Mouse (Mus musculus) intestine, embryonic 16.5 days (tissue): ENCODE measurements around the gene Sertad1. TPM values are rescaled to one million over a fixed set of nuclear protein-coding genes. Genes with fewer than 3 reads are reported as not detected.

Experiments used
- ATAC-seq: fragments of 200-750 bp; cut with Nextera tagmentation; 2 replicates; pipeline ENCODE4 v1.8.0; 2017; ENCODE audit warnings: moderate TSS enrichment, moderate library complexity
- H3K27ac ChIP-seq: fragments of 300-500 bp; sonication (generic); 2 replicates; pipeline ENCODE4 v1.5.1; 2014; ENCODE audit warnings: mild to moderate bottlenecking, low read length
- H3K27me3 ChIP-seq: fragments of 300-500 bp; sonication (generic); replicated peaks from 2 replicates; pipeline ENCODE4 v1.6.1; 2014; ENCODE audit warnings: low read length, control low read depth, mixed read lengths; ENCODE audit not compliant: control insufficient read depth, insufficient read depth
- H3K36me3 ChIP-seq: fragments of 300-500 bp; sonication (generic); 2 replicates; pipeline ENCODE4 v1.6.1; 2014; ENCODE audit warnings: low read length, control low read depth; ENCODE audit not compliant: control insufficient read depth, insufficient read depth
- H3K4me1 ChIP-seq: fragments of 300-500 bp; sonication (generic); 2 replicates; pipeline ENCODE4 v1.6.1; 2014; ENCODE audit warnings: low read length, control low read depth, mixed read lengths; ENCODE audit not compliant: control insufficient read depth, insufficient read depth
- H3K4me2 ChIP-seq: fragments of 300-500 bp; sonication (generic); 2 replicates; pipeline ENCODE4 v1.6.1; 2014; ENCODE audit warnings: low read depth, low read length, control low read depth
- H3K4me3 ChIP-seq: fragments of 300-500 bp; sonication (generic); 2 replicates; pipeline ENCODE4 v1.5.1; 2014; ENCODE audit warnings: mild to moderate bottlenecking, low read length
- H3K9ac ChIP-seq: fragments of 300-500 bp; sonication (generic); 2 replicates; pipeline ENCODE4 v1.6.1; 2014; ENCODE audit warnings: low read depth, low read length
- H3K9me3 ChIP-seq: fragments of 300-500 bp; sonication (generic); 2 replicates; pipeline ENCODE4 v1.6.1; 2016; ENCODE audit warnings: low read length, control low read depth; ENCODE audit not compliant: control insufficient read depth
- WGBS: fragments of 180-500 bp; shearing (Covaris S2); extraction: QIAGEN DNeasy Blood & Tissue Kit; methylation state at CpG from one replicate; pipeline ENCODE4 v1.1.7; 2014; 5-methylcytosine and 5-hydroxymethylcytosine counted together
- polyA plus RNA-seq: library from polyadenylated mRNA; unstranded; fragments of >200 nt; fragmentation: Nextera tagmentation; extraction: Ambion mirVana; gene quantifications from 2 replicates; pipeline ENCODE4 v1.2.1, GENCODE M21; 2015

Sertad1 gene
- polyA plus RNA-seq, 1 experiment from 2014 or later: 43.4 TPM

- WGBS: 89% methylated on average over 11 of the region's 11 CpGs
- Histone ChIP-seq H3K4me2 (no peak overlapping the region), H3K27ac (no peak overlapping the region), H3K36me3 (peaks cover 4% of the 10 kb centered on the region; the same call in 1 of the 2 replicates), H3K27me3 (no peaks in the 10 kb centered on the region), H3K9ac (no peak overlapping the region), H3K4me3 (no peak overlapping the region), H3K9me3 (no peaks in the 10 kb centered on the region), H3K4me1 (peaks cover 13% of the 10 kb centered on the region; the same call in 1 of the 2 replicates)
- no peak for ATAC-seq
Measured at GRCm38 (mm10) chr7:27471390-27472120, 15.2 kb upstream of the Sertad1 start.

- Histone ChIP-seq H3K9me3 (no peaks in the 10 kb centered on the region), H3K4me2 (peak overlapping the region; percentile 55), H3K27ac (peak overlapping the region; percentile 65), H3K4me1 (peaks cover 16% of the 10 kb centered on the region; the same call in 1 of the 2 replicates), H3K4me3 (peak overlapping the region; percentile 80), H3K36me3 (peaks cover 7% of the 10 kb centered on the region; the same call in 1 of the 2 replicates), H3K27me3 (no peaks in the 10 kb centered on the region), H3K9ac (peak overlapping the region; percentile 54)
- 25% methylated on average over 7 of the region's 7 CpGs for WGBS
- ATAC-seq: no peak
Measured at GRCm38 (mm10) chr7:27472596-27472995, 14.1 kb upstream of the Sertad1 start.

GRCm38 (mm10) chr7:27473156-27473834 is 13.4 kb upstream of the Sertad1 start, which contains the start of gene Sertad3:
Gene Sertad3 (plus strand): TSS chr7:27473768.
- Histone ChIP-seq H3K4me1 (peaks cover 20% of the 10 kb centered on the region), H3K4me2 (peak within 1 kb of the TSS; percentile 55), H3K9ac (peak within 1 kb of the TSS; percentile 81), H3K4me3 (peak within 1 kb of the TSS; percentile 80), H3K27me3 (no peaks in the 10 kb centered on the region), H3K9me3 (no peaks in the 10 kb centered on the region), H3K36me3 (peaks cover 7% of the 10 kb centered on the region; the same call in 1 of the 2 replicates), H3K27ac (peak within 1 kb of the TSS; percentile 94)
- under 1% methylated on average over 36 of the region's 36 CpGs for WGBS
- peak; percentile 91 for ATAC-seq

GRCm38 (mm10) chr7:27473835-27474489 is 12.7 kb upstream of the Sertad1 start:
- Histone ChIP-seq H3K4me3 (peak overlapping the region; percentile 80), H3K4me2 (peak overlapping the region; percentile 55), H3K4me1 (peaks cover 24% of the 10 kb centered on the region), H3K9ac (peak overlapping the region; percentile 81), H3K27ac (peak overlapping the region; percentile 94), H3K27me3 (no peaks in the 10 kb centered on the region), H3K36me3 (peaks cover 7% of the 10 kb centered on the region; the same call in 1 of the 2 replicates), H3K9me3 (no peaks in the 10 kb centered on the region)
- ATAC-seq: no peak
- WGBS: under 1% methylated on average over 34 of the region's 34 CpGs

GRCm38 (mm10) chr7:27474490-27474954 is 12.2 kb upstream of the Sertad1 start:
- Histone ChIP-seq H3K9ac (peak overlapping the region; percentile 81), H3K27ac (peak overlapping the region; percentile 94), H3K27me3 (no peaks in the 10 kb centered on the region), H3K9me3 (no peaks in the 10 kb centered on the region), H3K36me3 (peaks cover 7% of the 10 kb centered on the region; the same call in 1 of the 2 replicates), H3K4me2 (peak overlapping the region; percentile 55), H3K4me3 (peak overlapping the region; percentile 80), H3K4me1 (peaks cover 24% of the 10 kb centered on the region)
- peak; percentile 92 for ATAC-seq
- WGBS: under 1% methylated on average over 23 of the region's 23 CpGs

- Histone ChIP-seq H3K4me3 (0 out of 2 replicates have a peak overlapping the region, but pooled peaks have one; percentile 80), H3K9ac (no peak overlapping the region), H3K4me2 (peak overlapping the region; percentile 32), H3K27ac (peak overlapping the region; percentile 82), H3K36me3 (peaks cover 7% of the 10 kb centered on the region; the same call in 1 of the 2 replicates), H3K4me1 (peaks cover 24% of the 10 kb centered on the region), H3K9me3 (no peaks in the 10 kb centered on the region), H3K27me3 (no peaks in the 10 kb centered on the region)
- 91% methylated on average over 2 of the region's 2 CpGs for WGBS
- no peak for ATAC-seq
Measured at GRCm38 (mm10) chr7:27475596-27475995, 11.1 kb upstream of the Sertad1 start.

- peak overlapping the region; percentile 32 for H3K4me2 ChIP-seq
- H3K27me3 ChIP-seq: no peaks in the 10 kb centered on the region
- ATAC-seq: no peak
- peak overlapping the region; percentile 82 for H3K27ac ChIP-seq
- peaks cover 7% of the 10 kb centered on the region; the same call in 1 of the 2 replicates for H3K36me3 ChIP-seq
- H3K4me3 ChIP-seq: peak overlapping the region; percentile 21
- H3K9me3 ChIP-seq: no peaks in the 10 kb centered on the region
- WGBS: 86% methylated on average over 14 of the region's 14 CpGs
- peak overlapping the region; percentile 46 for H3K9ac ChIP-seq
- peaks cover 27% of the 10 kb centered on the region for H3K4me1 ChIP-seq
Measured at GRCm38 (mm10) chr7:27476098-27476635, 10.5 kb upstream of the Sertad1 start.

GRCm38 (mm10) chr7:27478561-27478960 is 8.1 kb upstream of the Sertad1 start:
- H3K4me3 ChIP-seq: no peak overlapping the region
- peak overlapping the region; percentile 52 for H3K27ac ChIP-seq
- 80% methylated on average over 7 of the region's 7 CpGs for WGBS
- ATAC-seq: no peak
- H3K36me3 ChIP-seq: peaks cover 7% of the 10 kb centered on the region; the same call in 1 of the 2 replicates
- H3K4me1 ChIP-seq: peaks cover 26% of the 10 kb centered on the region
- H3K27me3 ChIP-seq: no peaks in the 10 kb centered on the region
- 0 out of 2 replicates have a peak overlapping the region, but pooled peaks have one; percentile 9 for H3K4me2 ChIP-seq
- no peaks in the 10 kb centered on the region for H3K9me3 ChIP-seq
- H3K9ac ChIP-seq: no peak overlapping the region
